Mouse (Mus musculus) testis, postnatal 14 days (tissue): Measurements from ENCODE around the gene Larp1b.
A peak's percentile ranks its signal among the peaks of the same experiment; 100 is the strongest.

Experiments used
- DNase-seq: peaks from one replicate; pipeline ENCODE4 v3.0.0; 2021; ENCODE audit warnings: low spot score

The Larp1b gene

GRCm38 (mm10) chr3:41021980-41022379, 72.4 kb downstream of the Larp1b start:
- DNase-seq = no peak

GRCm38 (mm10) chr3:41030705-41031104, 81.1 kb downstream of the Larp1b start:
- no peak for DNase-seq

GRCm38 (mm10) chr3:41031286-41032210, 81.9 kb downstream of the Larp1b start:
- no peak for DNase-seq

GRCm38 (mm10) chr3:41038297-41038916, 88.8 kb downstream of the Larp1b start:
- DNase-seq = no peak

GRCm38 (mm10) chr3:41041241-41041640, 91.6 kb downstream of the Larp1b start:
- DNase-seq = no peak

- no peak for DNase-seq
Measured at GRCm38 (mm10) chr3:41042195-41042938, 92.7 kb downstream of the Larp1b start.

GRCm38 (mm10) chr3:41043756-41044354, 94.2 kb downstream of the Larp1b start:
- DNase-seq = no peak

- DNase-seq = no peak
Measured at GRCm38 (mm10) chr3:41047838-41048237, 98.2 kb downstream of the Larp1b start.

GRCm38 (mm10) chr3:41053334-41053733, 103.7 kb downstream of the Larp1b start:
- no peak for DNase-seq

GRCm38 (mm10) chr3:41058395-41058794, 108.8 kb downstream of the Larp1b start:
- no peak for DNase-seq

- no peak for DNase-seq
Measured at GRCm38 (mm10) chr3:41059249-41059648, 109.6 kb downstream of the Larp1b start.

GRCm38 (mm10) chr3:41061831-41062565, 112.4 kb downstream of the Larp1b start:
- no peak for DNase-seq

- DNase-seq = no peak
Measured at GRCm38 (mm10) chr3:41062758-41063157, 113.1 kb downstream of the Larp1b start.

- no peak for DNase-seq
Measured at GRCm38 (mm10) chr3:41065320-41065719, 115.7 kb downstream of the Larp1b start.

GRCm38 (mm10) chr3:41070519-41070918, 120.9 kb downstream of the Larp1b start:
- no peak for DNase-seq

- no peak for DNase-seq
Measured at GRCm38 (mm10) chr3:41075376-41075775, 125.7 kb downstream of the Larp1b start.

- no peak for DNase-seq
Measured at GRCm38 (mm10) chr3:41078673-41079072, 129.0 kb downstream of the Larp1b start.

GRCm38 (mm10) chr3:41080724-41081123, 131.1 kb downstream of the Larp1b start:
- no peak for DNase-seq

GRCm38 (mm10) chr3:41081474-41082301, 132.1 kb downstream of the Larp1b start:
- no peak for DNase-seq

- peak; percentile 76 for DNase-seq
Measured at GRCm38 (mm10) chr3:41082520-41082884, 132.9 kb downstream of the Larp1b start.
